Mouse (Mus musculus): ENCODE results near the gene Ptpn6.

Gene Ptpn6

GRCm38 (mm10) chr6:124729850-124730705 lies 8.4 kb downstream of the Ptpn6 start:
- no peak for DNase-seq (ENCODE audit: low spot score in 2 of 2)

- DNase-seq (ENCODE audit: low spot score in 2 of 2): no peak
Measured at GRCm38 (mm10) chr6:124728621-124729020, 9.9 kb downstream of the Ptpn6 start.

GRCm38 (mm10) chr6:124724472-124724871 lies 14.0 kb downstream of the Ptpn6 start:
- DNase-seq (ENCODE audit: low spot score in 2 of 2): no peak

GRCm38 (mm10) chr6:124723541-124723940 lies 15.0 kb downstream of the Ptpn6 start:
- no peak for DNase-seq (ENCODE audit: low spot score in 2 of 2)

- no peak for DNase-seq (ENCODE audit: low spot score in 2 of 2)
Measured at GRCm38 (mm10) chr6:124722876-124723473, 15.5 kb downstream of the Ptpn6 start.

GRCm38 (mm10) chr6:124720904-124721303 lies 17.6 kb downstream of the Ptpn6 start:
- no peak for DNase-seq (ENCODE audit: low spot score in 2 of 2)

- no peak for DNase-seq (ENCODE audit: low spot score in 2 of 2)
Measured at GRCm38 (mm10) chr6:124719354-124719978, 19.0 kb downstream of the Ptpn6 start.

GRCm38 (mm10) chr6:124718703-124719102 lies 19.8 kb downstream of the Ptpn6 start:
- DNase-seq (ENCODE audit: low spot score in 2 of 2): no peak

GRCm38 (mm10) chr6:124717968-124718367 lies 20.5 kb downstream of the Ptpn6 start:
- DNase-seq (ENCODE audit: low spot score in 2 of 2): no peak

GRCm38 (mm10) chr6:124716864-124717490 lies 21.5 kb downstream of the Ptpn6 start:
- no peak for DNase-seq (ENCODE audit: low spot score in 2 of 2)

- no peak for DNase-seq (ENCODE audit: low spot score in 2 of 2)
Measured at GRCm38 (mm10) chr6:124712918-124713317, 25.6 kb downstream of the Ptpn6 start.

- DNase-seq (ENCODE audit: low spot score in 2 of 2): peak; percentile 95 to 97
Measured at GRCm38 (mm10) chr6:124711824-124712782, 26.4 kb downstream of the Ptpn6 start, which contains the start of the genes Emg1 and Phb2. Gene Emg1 (minus strand): TSS chr6:124712178. Gene Phb2 (plus strand): TSS chr6:124712336.

GRCm38 (mm10) chr6:124708289-124708889 lies 30.1 kb downstream of the Ptpn6 start:
- DNase-seq (ENCODE audit: low spot score in 2 of 2): no peak

GRCm38 (mm10) chr6:124706061-124706627 lies 32.4 kb downstream of the Ptpn6 start:
- DNase-seq (ENCODE audit: low spot score in 2 of 2): no peak

- DNase-seq (ENCODE audit: low spot score in 2 of 2): no peak
Measured at GRCm38 (mm10) chr6:124704417-124704816, 34.1 kb downstream of the Ptpn6 start.

GRCm38 (mm10) chr6:124703789-124704188 lies 34.7 kb downstream of the Ptpn6 start:
- DNase-seq (ENCODE audit: low spot score in 2 of 2): no peak

GRCm38 (mm10) chr6:124702784-124703103 lies 35.8 kb downstream of the Ptpn6 start:
- peak; percentile 53 to 78 for DNase-seq (ENCODE audit: low spot score in 2 of 2)

- DNase-seq (ENCODE audit: low spot score in 2 of 2): no peak
Measured at GRCm38 (mm10) chr6:124702102-124702783, 36.3 kb downstream of the Ptpn6 start.

GRCm38 (mm10) chr6:124701338-124701737 lies 37.2 kb downstream of the Ptpn6 start:
- no peak for DNase-seq (ENCODE audit: low spot score in 2 of 2)

All from cerebellum, postnatal 4 days (tissue).